Mouse (Mus musculus): Measurements from ENCODE around the gene Cxcl17. TPM values are rescaled to one million over a fixed set of nuclear protein-coding genes. Genes with fewer than 3 reads are reported as not detected.
"Not testable (repeated sequence)": the region's sequence is repeated elsewhere in the genome, so short reads cannot be mapped to it uniquely, and the experiment has no call there.

Cxcl17 gene
- polyA plus RNA-seq (2016; fragmentation: Nextera tagmentation; extraction: Ambion mirVana), result not detected in 2 replicates

DNA sequence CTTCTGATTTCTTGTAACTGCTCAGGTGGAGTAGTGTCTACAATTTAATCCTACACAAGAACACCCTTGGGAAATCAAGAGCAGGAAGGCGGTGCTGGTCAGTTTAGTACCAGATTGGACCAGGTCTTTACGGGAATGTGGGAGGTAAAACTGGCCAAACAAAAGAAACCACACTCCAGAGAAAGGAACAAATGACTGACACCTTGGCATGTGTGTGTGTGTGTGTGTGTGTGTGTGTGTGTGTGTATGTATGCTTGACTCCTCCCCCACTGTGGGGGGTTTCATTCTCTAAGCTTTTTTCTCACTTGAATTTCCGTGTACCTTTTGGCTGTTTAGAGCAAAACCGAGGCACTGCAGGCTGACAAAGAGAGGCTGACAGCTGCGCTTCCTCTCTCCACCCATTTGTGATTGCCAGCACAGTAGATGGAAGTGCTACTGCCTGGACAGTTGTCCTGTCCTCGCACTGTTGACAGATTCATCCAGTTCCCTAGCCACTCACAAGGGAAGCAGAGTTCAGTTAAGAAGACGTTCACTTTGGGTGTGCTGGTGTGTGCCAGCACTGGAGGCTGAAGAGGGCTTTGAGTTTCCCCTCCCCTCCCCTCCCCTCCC lies at the start of gene Cxcl17:
Gene Cxcl17 (minus strand): TSS at position 54 of the 609 bp plus-strand sequence.
- ATAC-seq (ENCODE audit: insufficient number of reproducible peaks, low FRiP score), result no peak
- H3K9me3 ChIP-seq (replicated peaks), result no peaks in the 10 kb centered on the region
- no peak within 1 kb of the TSS for H3K4me3 ChIP-seq
- no peak within 1 kb of the TSS for H3K9ac ChIP-seq
- H3K27me3 ChIP-seq (replicated peaks), result no peaks in the 10 kb centered on the region
- no peaks in the 10 kb centered on the region for H3K36me3 ChIP-seq
- H3K4me1 ChIP-seq (replicated peaks), result 0 out of 2 replicates have a peak, but pooled peaks cover 4% of the 10 kb centered on the region
- 39% methylated on average over 7 of the region's 7 CpGs for WGBS
- no peak within 1 kb of the TSS for H3K4me2 ChIP-seq
- no peak within 1 kb of the TSS for H3K27ac ChIP-seq (ENCODE audit: poor library complexity, severe bottlenecking)

GRCm38 (mm10) chr7:25462033-25462337 lies 49.3 kb upstream of the Cxcl17 start:
- H3K9ac ChIP-seq, result not testable (repeated sequence)

GRCm38 (mm10) chr7:25461336-25462032 lies 48.8 kb upstream of the Cxcl17 start:
- ATAC-seq (ENCODE audit: insufficient number of reproducible peaks, low FRiP score), result not testable (repeated sequence)

More at GRCm38 (mm10) chr7:25462033-25462337, 49.3 kb upstream of the Cxcl17 start:
- H3K9me3 ChIP-seq (replicated peaks); H3K27me3 ChIP-seq (replicated peaks); H3K27ac ChIP-seq (ENCODE audit: poor library complexity, severe bottlenecking); H3K4me2 ChIP-seq; H3K4me3 ChIP-seq; H3K36me3 ChIP-seq; ATAC-seq (ENCODE audit: insufficient number of reproducible peaks, low FRiP score); H3K4me1 ChIP-seq (replicated peaks): not testable (repeated sequence)
- no CpG with 5 or more reads among the region's 1 CpGs for WGBS

GRCm38 (mm10) chr7:25452103-25452502 lies 39.4 kb upstream of the Cxcl17 start:
- no peak for ATAC-seq (ENCODE audit: insufficient number of reproducible peaks, low FRiP score)
- Histone ChIP-seq H3K9ac (no peak overlapping the region), H3K4me1 (replicated peaks) (0 out of 2 replicates have a peak, but pooled peaks cover 3% of the 10 kb centered on the region), H3K4me2 (no peak overlapping the region), H3K36me3 (no peaks in the 10 kb centered on the region), H3K4me3 (no peak overlapping the region), H3K9me3 (replicated peaks) (no peaks in the 10 kb centered on the region), H3K27ac (ENCODE audit: poor library complexity, severe bottlenecking) (no peak overlapping the region), H3K27me3 (replicated peaks) (no peaks in the 10 kb centered on the region)
- 86% methylated on average over 3 of the region's 3 CpGs for WGBS

More at GRCm38 (mm10) chr7:25461336-25462032, 48.8 kb upstream of the Cxcl17 start:
- WGBS, result 77% methylated on average over 4 of the region's 5 CpGs
- H3K4me2 ChIP-seq; H3K27ac ChIP-seq (ENCODE audit: poor library complexity, severe bottlenecking); H3K4me3 ChIP-seq; H3K36me3 ChIP-seq; H3K9me3 ChIP-seq (replicated peaks); H3K9ac ChIP-seq; H3K4me1 ChIP-seq (replicated peaks); H3K27me3 ChIP-seq (replicated peaks): not testable (repeated sequence)

- 26% methylated on average over 9 of the region's 9 CpGs for WGBS
- no peak overlapping the region for H3K4me3 ChIP-seq
- ATAC-seq (ENCODE audit: insufficient number of reproducible peaks, low FRiP score), result no peak
- H3K36me3 ChIP-seq, result no peaks in the 10 kb centered on the region
- H3K27me3 ChIP-seq (replicated peaks), result no peaks in the 10 kb centered on the region
- no peak overlapping the region for H3K4me2 ChIP-seq
- H3K4me1 ChIP-seq (replicated peaks), result 0 out of 2 replicates have a peak, but pooled peaks cover 3% of the 10 kb centered on the region
- H3K27ac ChIP-seq (ENCODE audit: poor library complexity, severe bottlenecking), result no peak overlapping the region
- no peaks in the 10 kb centered on the region for H3K9me3 ChIP-seq (replicated peaks)
- H3K9ac ChIP-seq, result no peak overlapping the region
Measured at GRCm38 (mm10) chr7:25449913-25450890, 37.5 kb upstream of the Cxcl17 start.

DNA sequence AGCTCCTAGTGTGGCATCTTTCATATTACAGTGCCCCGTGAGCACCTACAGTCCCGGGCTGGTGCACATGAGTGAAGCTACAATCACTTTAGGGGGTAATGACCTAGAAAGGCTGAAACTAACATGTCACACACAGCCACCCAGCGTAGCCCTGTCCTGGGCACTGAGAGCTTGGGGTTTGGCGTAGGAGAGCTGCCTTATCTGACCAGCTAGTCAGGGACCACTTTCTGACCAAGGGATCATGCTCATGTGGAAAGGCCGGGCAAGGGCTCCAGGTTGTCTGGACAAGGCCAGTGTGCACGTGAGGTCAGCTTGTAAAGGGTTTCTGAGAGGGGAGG lies 28.1 kb upstream of the Cxcl17 start:
- H3K4me3 ChIP-seq, result no peak overlapping the region
- H3K27ac ChIP-seq (ENCODE audit: poor library complexity, severe bottlenecking), result no peak overlapping the region
- H3K4me2 ChIP-seq, result no peak overlapping the region
- no peaks in the 10 kb centered on the region for H3K4me1 ChIP-seq (replicated peaks)
- WGBS, result 74% methylated on average over 6 of the region's 6 CpGs
- H3K9ac ChIP-seq, result no peak overlapping the region
- no peaks in the 10 kb centered on the region for H3K27me3 ChIP-seq (replicated peaks)
- no peaks in the 10 kb centered on the region for H3K9me3 ChIP-seq (replicated peaks)
- no peaks in the 10 kb centered on the region for H3K36me3 ChIP-seq
- no peak for ATAC-seq (ENCODE audit: insufficient number of reproducible peaks, low FRiP score)

- Histone ChIP-seq H3K9me3 (replicated peaks) (no peaks in the 10 kb centered on the region), H3K27ac (ENCODE audit: poor library complexity, severe bottlenecking) (no peak overlapping the region), H3K4me2 (no peak overlapping the region), H3K27me3 (replicated peaks) (no peaks in the 10 kb centered on the region), H3K9ac (no peak overlapping the region), H3K4me3 (no peak overlapping the region), H3K4me1 (replicated peaks) (no peaks in the 10 kb centered on the region), H3K36me3 (no peaks in the 10 kb centered on the region)
- no peak; the same call in 1 of the 2 replicates for ATAC-seq (ENCODE audit: insufficient number of reproducible peaks, low FRiP score)
- WGBS, result 73% methylated on average over 9 of the region's 9 CpGs
Measured at GRCm38 (mm10) chr7:25439978-25440815, 27.5 kb upstream of the Cxcl17 start.

- 73% methylated on average over 8 of the region's 8 CpGs for WGBS
- no peak for ATAC-seq (ENCODE audit: insufficient number of reproducible peaks, low FRiP score)
- no peaks in the 10 kb centered on the region for H3K4me1 ChIP-seq (replicated peaks)
- H3K4me2 ChIP-seq, result no peak overlapping the region
- H3K27me3 ChIP-seq (replicated peaks), result no peaks in the 10 kb centered on the region
- no peak overlapping the region for H3K27ac ChIP-seq (ENCODE audit: poor library complexity, severe bottlenecking)
- H3K36me3 ChIP-seq, result no peaks in the 10 kb centered on the region
- no peaks in the 10 kb centered on the region for H3K9me3 ChIP-seq (replicated peaks)
- no peak overlapping the region for H3K9ac ChIP-seq
- no peak overlapping the region for H3K4me3 ChIP-seq
Measured at GRCm38 (mm10) chr7:25439124-25439822, 26.6 kb upstream of the Cxcl17 start.

DNA sequence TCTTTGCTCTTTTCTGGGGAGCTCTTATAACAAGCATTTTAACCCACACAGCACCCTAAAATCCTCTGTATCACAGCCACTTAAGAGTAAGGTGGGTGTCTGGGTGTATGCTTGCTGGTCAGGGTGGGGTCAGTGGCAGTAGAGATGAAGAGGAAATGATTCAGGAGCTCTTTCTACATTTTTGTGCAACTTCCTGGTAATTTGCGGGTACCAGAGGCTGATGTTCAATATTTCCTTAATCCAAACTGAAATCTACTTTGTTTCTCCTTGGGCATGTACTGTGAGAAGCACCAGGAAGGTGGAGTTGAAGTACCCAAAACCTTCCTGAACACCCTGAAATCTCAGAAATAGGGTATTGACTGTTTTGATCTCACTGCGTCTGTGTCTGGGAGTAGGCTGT lies 24.0 kb upstream of the Cxcl17 start:
- 75% methylated on average over 2 of the region's 2 CpGs for WGBS
- no peak overlapping the region for H3K27ac ChIP-seq (ENCODE audit: poor library complexity, severe bottlenecking)

DNA sequence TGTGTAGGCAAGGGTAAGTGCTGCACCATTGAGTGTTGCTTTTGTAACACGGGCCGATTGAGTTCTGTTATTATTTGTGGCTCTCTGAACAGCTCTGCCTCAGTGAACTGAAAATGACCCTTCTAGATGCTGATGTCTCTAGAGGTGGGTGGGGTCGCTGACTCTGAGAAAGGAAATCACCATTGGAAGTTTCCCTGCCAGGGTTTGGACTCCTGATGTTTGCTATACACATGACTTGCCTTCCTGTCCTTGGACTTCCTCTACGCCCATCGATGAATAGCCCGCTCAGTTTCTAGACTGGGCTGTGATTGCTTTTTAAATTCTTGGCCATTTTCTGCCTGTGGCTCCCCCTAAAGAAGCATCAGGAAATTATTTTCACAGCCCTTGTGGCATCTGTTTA lies 23.5 kb upstream of the Cxcl17 start:
- Histone ChIP-seq H3K9ac (no peak overlapping the region), H3K36me3 (no peaks in the 10 kb centered on the region), H3K27me3 (replicated peaks) (no peaks in the 10 kb centered on the region), H3K4me2 (no peak overlapping the region), H3K4me1 (replicated peaks) (no peaks in the 10 kb centered on the region; the same call in 1 of the 2 replicates), H3K9me3 (replicated peaks) (no peaks in the 10 kb centered on the region), H3K27ac (ENCODE audit: poor library complexity, severe bottlenecking) (no peak overlapping the region), H3K4me3 (no peak overlapping the region)
- WGBS, result 72% methylated on average over 6 of the region's 6 CpGs
- ATAC-seq (ENCODE audit: insufficient number of reproducible peaks, low FRiP score), result no peak; the same call in 1 of the 2 replicates

More for the DNA sequence above, 24.0 kb upstream of the Cxcl17 start:
- Histone ChIP-seq H3K36me3 (no peaks in the 10 kb centered on the region), H3K9me3 (replicated peaks) (no peaks in the 10 kb centered on the region), H3K9ac (no peak overlapping the region), H3K4me3 (no peak overlapping the region), H3K4me1 (replicated peaks) (no peaks in the 10 kb centered on the region; the same call in 1 of the 2 replicates), H3K4me2 (no peak overlapping the region), H3K27me3 (replicated peaks) (no peaks in the 10 kb centered on the region)
- ATAC-seq (ENCODE audit: insufficient number of reproducible peaks, low FRiP score), result no peak

All from heart, embryonic 12.5 days (tissue).